Mouse (Mus musculus): Measurements from ENCODE around the gene Gsdmc4.
"Not testable (repeated sequence)": the region's sequence is repeated elsewhere in the genome, so short reads cannot be mapped to it uniquely, and the experiment has no call there.

- TF ChIP-seq CTCF, POLR2A (IDR thresholded peaks at IDR 0.05; ENCODE audit: insufficient read depth, low read depth, low read length): not testable (repeated sequence)
These were observed 50.1 kb downstream of the Gsdmc4 start for GRCm38 (mm10) chr15:63861965-63862364.

Data from olfactory bulb, adult 2 months (tissue).